Mouse (Mus musculus) ES-Bruce4 (cell line): ENCODE data around the gene Selp.

Source experiments
- CTCF ChIP-seq: IDR thresholded peaks from one replicate; pipeline ENCODE4 v1.8.1; 2011; ENCODE audit warnings: low read depth, low read length
- EP300 ChIP-seq: IDR thresholded peaks from 2 replicates; pipeline ENCODE4 v1.6.1; 2011; ENCODE audit warnings: low read depth, low read length; ENCODE audit not compliant: insufficient read depth
- POLR2A ChIP-seq: IDR thresholded peaks from one replicate; pipeline ENCODE4 v1.8.1; 2011; ENCODE audit warnings: low read length; ENCODE audit not compliant: insufficient read depth

DNA sequence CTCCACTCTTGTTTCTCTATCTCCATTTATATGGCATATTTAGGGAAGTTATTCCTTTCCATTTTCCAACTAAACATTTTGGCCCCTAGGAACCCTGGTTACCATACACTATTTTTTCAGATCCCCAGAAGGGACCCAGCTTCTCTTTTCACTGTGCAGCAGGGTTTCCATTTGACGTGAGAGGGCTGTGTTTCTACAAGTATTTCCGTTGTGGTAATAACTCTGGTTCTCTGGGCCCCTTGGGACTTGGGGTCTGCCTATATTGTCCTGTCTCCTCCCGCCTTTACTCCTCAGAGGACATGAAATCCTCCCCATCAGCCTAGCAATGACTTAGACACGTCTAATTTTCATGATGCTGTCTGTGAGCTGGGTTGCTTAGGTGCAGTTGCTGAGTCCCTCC lies 24.4 kb downstream of the Selp start:
- no peak for TF ChIP-seq POLR2A
- TF ChIP-seq CTCF: no peak
- no peak for TF ChIP-seq EP300
